Mouse (Mus musculus) intestine, postnatal 0 days (tissue): Measurements from ENCODE around the gene Hsd17b7. TPM values are rescaled to one million over a fixed set of nuclear protein-coding genes. Genes with fewer than 3 reads are reported as not detected.

Source experiments
- ATAC-seq: fragments of 200-750 bp; cut with Nextera tagmentation; 2 replicates; pipeline ENCODE4 v1.8.0; 2017; ENCODE audit warnings: mild to moderate bottlenecking, moderate TSS enrichment, moderate library complexity
- H3K27ac ChIP-seq: fragments of 300-500 bp; sonication (generic); 2 replicates; pipeline ENCODE4 v1.5.1; 2014; ENCODE audit warnings: mild to moderate bottlenecking, low read depth, low read length, moderate library complexity
- H3K27me3 ChIP-seq: fragments of 300-500 bp; sonication (generic); replicated peaks from 2 replicates; pipeline ENCODE4 v1.6.1; 2014; ENCODE audit warnings: low read length, mixed read lengths; ENCODE audit not compliant: control insufficient read depth, insufficient read depth
- H3K36me3 ChIP-seq: fragments of 300-500 bp; sonication (generic); 2 replicates; pipeline ENCODE4 v1.6.1; 2014; ENCODE audit warnings: mild to moderate bottlenecking, moderate library complexity; ENCODE audit not compliant: control insufficient read depth, insufficient read depth
- H3K4me1 ChIP-seq: fragments of 300-500 bp; sonication (generic); replicated peaks from 2 replicates; pipeline ENCODE4 v1.6.1; 2014; ENCODE audit warnings: antibody characterized with exemption, low read length, mixed read lengths; ENCODE audit not compliant: control insufficient read depth, insufficient read depth
- H3K4me2 ChIP-seq: fragments of 300-500 bp; sonication (generic); replicated peaks from 2 replicates; pipeline ENCODE4 v1.6.1; 2014; ENCODE audit warnings: low read depth, mild to moderate bottlenecking, moderate library complexity
- H3K4me3 ChIP-seq: fragments of 300-500 bp; sonication (generic); 2 replicates; pipeline ENCODE4 v1.5.1; 2014; ENCODE audit warnings: low read depth, low read length
- H3K9ac ChIP-seq: fragments of 300-500 bp; sonication (generic); 2 replicates; pipeline ENCODE4 v1.6.1; 2014; ENCODE audit warnings: mild to moderate bottlenecking, low read depth, low read length
- H3K9me3 ChIP-seq: fragments of 300-500 bp; sonication (generic); 2 replicates; pipeline ENCODE4 v1.6.1; 2016; ENCODE audit warnings: mixed run types; ENCODE audit not compliant: control insufficient read depth
- CTCF ChIP-seq: sonication (generic); IDR thresholded peaks from 2 replicates; pipeline ENCODE4 v1.5.1; 2016; ENCODE audit warnings: low read depth, mild to moderate bottlenecking, control low read depth, antibody characterized with exemption, moderate library complexity
- WGBS: fragments of 180-500 bp; shearing (Covaris S2); extraction: QIAGEN DNeasy Blood & Tissue Kit; methylation state at CpG from one replicate; pipeline ENCODE4 v1.1.7; 2014; 5-methylcytosine and 5-hydroxymethylcytosine counted together
- polyA plus RNA-seq: library from polyadenylated mRNA; unstranded; fragments of >200 nt; fragmentation: Nextera tagmentation; extraction: Ambion mirVana; gene quantifications from 2 replicates; pipeline ENCODE4 v1.2.1, GENCODE M21; 2015

Hsd17b7 gene
- polyA plus RNA-seq, 1 experiment from 2014 or later: 18.5 TPM

GRCm38 (mm10) chr1:169953106-169953505, 15.9 kb downstream of the Hsd17b7 start:
- H3K36me3 ChIP-seq: peaks cover 58% of the 10 kb centered on the region
- no peak overlapping the region for H3K9ac ChIP-seq
- H3K27me3 ChIP-seq: no peaks in the 10 kb centered on the region
- no peak overlapping the region for H3K4me3 ChIP-seq
- TF ChIP-seq CTCF: no peak
- H3K4me1 ChIP-seq: no peaks in the 10 kb centered on the region
- ATAC-seq: no peak
- no peak overlapping the region for H3K4me2 ChIP-seq
- no peaks in the 10 kb centered on the region for H3K9me3 ChIP-seq
- WGBS: 93% methylated on average over 10 of the region's 10 CpGs
- no peak overlapping the region for H3K27ac ChIP-seq

- WGBS: 97% methylated on average over 10 of the region's 10 CpGs
- Histone ChIP-seq H3K9me3 (no peaks in the 10 kb centered on the region), H3K4me1 (no peaks in the 10 kb centered on the region), H3K4me3 (no peak overlapping the region), H3K36me3 (peaks cover 54% of the 10 kb centered on the region), H3K9ac (no peak overlapping the region), H3K4me2 (no peak overlapping the region), H3K27me3 (no peaks in the 10 kb centered on the region), H3K27ac (no peak overlapping the region; the same call in 1 of the 2 replicates)
- TF ChIP-seq CTCF: no peak
- ATAC-seq: no peak
These were observed 16.4 kb downstream of the Hsd17b7 start for GRCm38 (mm10) chr1:169952636-169953035.

GRCm38 (mm10) chr1:169951561-169951960, 17.5 kb downstream of the Hsd17b7 start:
- Histone ChIP-seq H3K36me3 (peaks cover 46% of the 10 kb centered on the region), H3K4me2 (no peak overlapping the region), H3K27me3 (no peaks in the 10 kb centered on the region), H3K9ac (no peak overlapping the region), H3K27ac (no peak overlapping the region), H3K4me1 (no peaks in the 10 kb centered on the region), H3K4me3 (no peak overlapping the region), H3K9me3 (no peaks in the 10 kb centered on the region)
- 94% methylated on average over 6 of the region's 6 CpGs for WGBS
- TF ChIP-seq CTCF: no peak
- ATAC-seq: no peak

GRCm38 (mm10) chr1:169950651-169951050, 18.4 kb downstream of the Hsd17b7 start:
- peak; percentile 53 for TF ChIP-seq CTCF
- Histone ChIP-seq H3K4me3 (no peak overlapping the region), H3K27me3 (no peaks in the 10 kb centered on the region), H3K27ac (no peak overlapping the region), H3K9ac (no peak overlapping the region), H3K9me3 (no peaks in the 10 kb centered on the region), H3K4me1 (no peaks in the 10 kb centered on the region), H3K4me2 (no peak overlapping the region), H3K36me3 (peaks cover 37% of the 10 kb centered on the region)
- 91% methylated on average over 4 of the region's 4 CpGs for WGBS
- ATAC-seq: no peak

GRCm38 (mm10) chr1:169949981-169950380, 19.1 kb downstream of the Hsd17b7 start:
- 57% methylated on average over 7 of the region's 7 CpGs for WGBS
- Histone ChIP-seq H3K4me1 (no peaks in the 10 kb centered on the region), H3K4me3 (no peak overlapping the region), H3K9me3 (no peaks in the 10 kb centered on the region), H3K4me2 (no peak overlapping the region), H3K36me3 (peaks cover 34% of the 10 kb centered on the region), H3K9ac (no peak overlapping the region), H3K27me3 (no peaks in the 10 kb centered on the region), H3K27ac (no peak overlapping the region)
- ATAC-seq: no peak
- TF ChIP-seq CTCF: no peak

- Histone ChIP-seq H3K36me3 (peaks cover 26% of the 10 kb centered on the region), H3K27ac (no peak overlapping the region), H3K9ac (no peak overlapping the region), H3K4me3 (no peak overlapping the region), H3K27me3 (no peaks in the 10 kb centered on the region), H3K4me1 (no peaks in the 10 kb centered on the region), H3K9me3 (no peaks in the 10 kb centered on the region), H3K4me2 (no peak overlapping the region)
- TF ChIP-seq CTCF: no peak
- 66% methylated on average over 7 of the region's 7 CpGs for WGBS
- no peak for ATAC-seq
These were observed 20.2 kb downstream of the Hsd17b7 start for GRCm38 (mm10) chr1:169948866-169949265.

- Histone ChIP-seq H3K4me1 (no peaks in the 10 kb centered on the region), H3K4me2 (no peak overlapping the region), H3K9me3 (no peaks in the 10 kb centered on the region), H3K9ac (no peak overlapping the region), H3K27ac (no peak overlapping the region), H3K27me3 (no peaks in the 10 kb centered on the region), H3K36me3 (peaks cover 20% of the 10 kb centered on the region), H3K4me3 (no peak overlapping the region)
- TF ChIP-seq CTCF: no peak
- WGBS: 52% methylated on average over 7 of the region's 7 CpGs
- no peak for ATAC-seq
These were observed 20.8 kb downstream of the Hsd17b7 start for GRCm38 (mm10) chr1:169948280-169948679.
